Mouse (Mus musculus): Measurements from ENCODE around the gene Fgf9. TPM values are rescaled to one million over a fixed set of nuclear protein-coding genes. Genes with fewer than 3 reads are reported as not detected.

Gene Fgf9
- total and polyA plus RNA-seq, 2 experiments = 0.07 to 0.09 TPM

GRCm38 (mm10) chr14:58068641-58069040, 1.7 kb upstream of the Fgf9 start:
- WGBS = 54% methylated on average over 1 of the region's 1 CpGs
- H3K79me2 ChIP-seq (ENCODE audit: control insufficient read depth, insufficient read depth, low read length) = no peaks in the 10 kb centered on the region
- H3K27me3 ChIP-seq (ENCODE audit: control insufficient read depth, insufficient read depth, low read length) = peaks cover 5% of the 10 kb centered on the region
- H3K36me3 ChIP-seq (ENCODE audit: control insufficient read depth, insufficient read depth, low read length) = no peaks in the 10 kb centered on the region
- no peak overlapping the region for H3K9ac ChIP-seq (ENCODE audit: low read depth, low read length)
- no peak for TF ChIP-seq POLR2A (IDR thresholded peaks at IDR 0.05; ENCODE audit: extremely low read depth, insufficient read depth, low read length)
- TF ChIP-seq CTCF (IDR thresholded peaks at IDR 0.05; ENCODE audit: low read depth, low read length) = no peak
- no peak for DNase-seq (ENCODE audit: extremely low read depth, low read depth, low spot score)
- H3K27ac ChIP-seq (replicated peaks; ENCODE audit: insufficient read depth, low read depth, low read length) = no peak overlapping the region
- no peak overlapping the region for H3K4me3 ChIP-seq (ENCODE audit: insufficient read depth, low read depth, low read length)
- H3K4me1 ChIP-seq (ENCODE audit: control insufficient read depth, insufficient read depth, low read length) = peaks cover 10% of the 10 kb centered on the region

DNA sequence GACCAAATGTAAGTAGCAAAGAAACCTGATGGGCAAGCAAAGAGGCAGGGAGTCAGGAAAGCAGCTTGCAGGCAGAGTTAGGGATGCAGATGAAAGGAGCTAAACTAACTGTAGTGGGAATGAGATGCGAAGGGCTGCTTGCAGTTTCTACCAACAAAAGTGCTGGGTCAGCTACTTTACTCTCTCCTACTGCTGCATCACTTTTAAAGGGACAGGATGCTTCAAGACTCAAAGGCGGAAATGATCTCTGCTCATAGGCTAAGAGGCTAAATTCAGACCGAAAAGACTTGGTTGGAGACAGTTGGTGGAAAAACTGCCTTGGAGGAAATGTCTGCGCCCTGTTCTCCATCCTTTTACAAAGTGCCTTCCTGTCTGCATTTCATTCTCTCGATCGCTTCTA, 420 bp upstream of the Fgf9 start:
- Histone ChIP-seq H3K4me3 (ENCODE audit: insufficient read depth, low read depth, low read length) (no peak overlapping the region), H3K27me3 (ENCODE audit: control insufficient read depth, insufficient read depth, low read length) (peaks cover 13% of the 10 kb centered on the region), H3K4me1 (ENCODE audit: control insufficient read depth, insufficient read depth, low read length) (peaks cover 14% of the 10 kb centered on the region), H3K79me2 (ENCODE audit: control insufficient read depth, insufficient read depth, low read length) (no peaks in the 10 kb centered on the region), H3K9ac (ENCODE audit: low read depth, low read length) (no peak overlapping the region), H3K27ac (replicated peaks; ENCODE audit: insufficient read depth, low read depth, low read length) (no peak overlapping the region), H3K36me3 (ENCODE audit: control insufficient read depth, insufficient read depth, low read length) (no peaks in the 10 kb centered on the region)
- DNase-seq (ENCODE audit: extremely low read depth, low read depth, low spot score) = peak; percentile 28
- WGBS = 13% methylated on average over 6 of the region's 6 CpGs
- no peak for TF ChIP-seq CTCF (IDR thresholded peaks at IDR 0.05; ENCODE audit: low read depth, low read length)
- no peak for TF ChIP-seq POLR2A (IDR thresholded peaks at IDR 0.05; ENCODE audit: extremely low read depth, insufficient read depth, low read length)

GRCm38 (mm10) chr14:58071120-58071641, 834 bp downstream of the Fgf9 start:
- under 1% methylated on average over 31 of the region's 31 CpGs for WGBS
- H3K79me2 ChIP-seq (ENCODE audit: control insufficient read depth, insufficient read depth, low read length) = no peaks in the 10 kb centered on the region
- peaks cover 25% of the 10 kb centered on the region for H3K27me3 ChIP-seq (ENCODE audit: control insufficient read depth, insufficient read depth, low read length)
- H3K9ac ChIP-seq (ENCODE audit: low read depth, low read length) = peak overlapping the region; percentile 77
- H3K36me3 ChIP-seq (ENCODE audit: control insufficient read depth, insufficient read depth, low read length) = no peaks in the 10 kb centered on the region
- peak; percentile 74 for DNase-seq (ENCODE audit: extremely low read depth, low read depth, low spot score)
- peaks cover 16% of the 10 kb centered on the region for H3K4me1 ChIP-seq (ENCODE audit: control insufficient read depth, insufficient read depth, low read length)
- peak overlapping the region; percentile 94 for H3K4me3 ChIP-seq (ENCODE audit: insufficient read depth, low read depth, low read length)
- TF ChIP-seq CTCF (IDR thresholded peaks at IDR 0.05; ENCODE audit: low read depth, low read length) (no peak), POLR2A (IDR thresholded peaks at IDR 0.05; ENCODE audit: extremely low read depth, insufficient read depth, low read length) (no peak)
- no peak overlapping the region for H3K27ac ChIP-seq (replicated peaks; ENCODE audit: insufficient read depth, low read depth, low read length)

DNA sequence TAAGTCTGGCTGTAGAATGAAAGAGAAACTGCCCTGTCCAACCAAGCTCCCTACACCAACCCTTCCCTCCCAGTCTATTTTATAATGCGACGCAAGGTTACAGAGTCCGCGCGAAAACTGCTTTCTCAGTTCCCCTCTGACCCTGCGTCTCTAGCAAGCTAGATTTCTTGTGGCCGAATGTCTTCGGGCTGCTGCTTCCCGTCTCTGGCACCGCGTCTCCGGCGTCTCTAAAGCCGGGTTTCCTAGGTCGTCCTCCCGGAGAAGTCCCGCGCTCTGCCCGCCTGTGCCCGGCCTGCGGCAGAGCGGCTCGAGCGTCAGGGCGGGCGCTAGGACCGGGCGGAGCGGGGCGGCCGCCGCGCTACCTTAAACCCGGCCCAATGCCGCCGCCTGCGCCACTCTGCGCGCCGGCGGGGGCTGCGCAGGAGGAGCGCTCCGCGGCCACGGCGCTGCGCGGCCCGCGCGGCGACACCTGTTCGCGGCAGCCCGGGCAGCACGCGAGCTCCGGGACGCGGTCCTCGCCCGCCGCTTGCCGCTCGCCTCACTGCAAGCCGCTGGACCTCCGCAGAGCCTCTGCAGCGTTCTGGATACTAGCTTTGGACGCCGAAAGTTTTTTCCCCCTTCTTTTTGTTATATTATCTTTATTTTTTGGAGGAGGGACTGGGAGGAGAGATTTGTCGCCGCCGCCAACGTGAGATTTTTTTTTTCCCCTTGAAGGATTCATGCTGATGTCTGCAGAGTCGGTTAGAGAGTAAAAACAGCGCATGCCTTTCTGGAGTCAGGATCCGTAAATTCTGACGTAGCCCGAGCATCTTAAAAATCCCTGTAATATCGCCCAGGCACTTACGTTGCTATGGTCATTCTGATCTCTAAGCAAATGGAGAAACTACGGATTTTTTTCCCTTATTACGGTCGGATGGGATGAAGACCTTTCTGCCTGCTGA, 1.8 kb downstream of the Fgf9 start:
- 2% methylated on average over 85 of the region's 85 CpGs for WGBS
- Histone ChIP-seq H3K27ac (replicated peaks; ENCODE audit: insufficient read depth, low read depth, low read length) (peak overlapping the region; percentile 50), H3K4me3 (ENCODE audit: insufficient read depth, low read depth, low read length) (peak overlapping the region; percentile 94), H3K36me3 (ENCODE audit: control insufficient read depth, insufficient read depth, low read length) (no peaks in the 10 kb centered on the region), H3K79me2 (ENCODE audit: control insufficient read depth, insufficient read depth, low read length) (no peaks in the 10 kb centered on the region), H3K27me3 (ENCODE audit: control insufficient read depth, insufficient read depth, low read length) (peaks cover 31% of the 10 kb centered on the region), H3K9ac (ENCODE audit: low read depth, low read length) (peak overlapping the region; percentile 77), H3K4me1 (ENCODE audit: control insufficient read depth, insufficient read depth, low read length) (peaks cover 16% of the 10 kb centered on the region)
- no peak for TF ChIP-seq CTCF (IDR thresholded peaks at IDR 0.05; ENCODE audit: low read depth, low read length)
- no peak for TF ChIP-seq POLR2A (IDR thresholded peaks at IDR 0.05; ENCODE audit: extremely low read depth, insufficient read depth, low read length)
- peak; percentile 74 for DNase-seq (ENCODE audit: extremely low read depth, low read depth, low spot score)

- no peak overlapping the region for H3K27ac ChIP-seq (replicated peaks; ENCODE audit: insufficient read depth, low read depth, low read length)
- no peak overlapping the region for H3K9ac ChIP-seq (ENCODE audit: low read depth, low read length)
- TF ChIP-seq POLR2A (IDR thresholded peaks at IDR 0.05; ENCODE audit: extremely low read depth, insufficient read depth, low read length) (no peak), CTCF (IDR thresholded peaks at IDR 0.05; ENCODE audit: low read depth, low read length) (no peak)
- 2% methylated on average over 29 of the region's 29 CpGs for WGBS
- H3K4me3 ChIP-seq (ENCODE audit: insufficient read depth, low read depth, low read length) = no peak overlapping the region
- H3K27me3 ChIP-seq (ENCODE audit: control insufficient read depth, insufficient read depth, low read length) = peaks cover 35% of the 10 kb centered on the region
- H3K79me2 ChIP-seq (ENCODE audit: control insufficient read depth, insufficient read depth, low read length) = no peaks in the 10 kb centered on the region
- DNase-seq (ENCODE audit: extremely low read depth, low read depth, low spot score) = no peak
- H3K4me1 ChIP-seq (ENCODE audit: control insufficient read depth, insufficient read depth, low read length) = peaks cover 16% of the 10 kb centered on the region
- H3K36me3 ChIP-seq (ENCODE audit: control insufficient read depth, insufficient read depth, low read length) = no peaks in the 10 kb centered on the region
Observed at GRCm38 (mm10) chr14:58072771-58073501, 2.6 kb downstream of the Fgf9 start.

Measured in liver, adult 2 months (tissue).